Mouse (Mus musculus): ENCODE data around the gene Ttll5.

Ttll5 gene

GRCm38 (mm10) chr12:86010656-86011055, 186.2 kb downstream of the Ttll5 start:
- no peak for DNase-seq (ENCODE audit: low read depth, low spot score)

- no peak for DNase-seq (ENCODE audit: low read depth, low spot score)
Measured at GRCm38 (mm10) chr12:86012195-86012594, 187.7 kb downstream of the Ttll5 start.

GRCm38 (mm10) chr12:86014174-86014573, 189.7 kb downstream of the Ttll5 start:
- DNase-seq (ENCODE audit: low read depth, low spot score) = no peak

GRCm38 (mm10) chr12:86014621-86015020, 190.2 kb downstream of the Ttll5 start:
- no peak for DNase-seq (ENCODE audit: low read depth, low spot score)

GRCm38 (mm10) chr12:86015114-86015513, 190.7 kb downstream of the Ttll5 start:
- DNase-seq (ENCODE audit: low read depth, low spot score) = no peak

GRCm38 (mm10) chr12:86017360-86017759, 192.9 kb downstream of the Ttll5 start:
- DNase-seq (ENCODE audit: low read depth, low spot score) = no peak

GRCm38 (mm10) chr12:86021583-86021982, 197.1 kb downstream of the Ttll5 start:
- DNase-seq (ENCODE audit: low read depth, low spot score) = no peak

- no peak for DNase-seq (ENCODE audit: low read depth, low spot score)
Measured at GRCm38 (mm10) chr12:86022282-86022984, 198.0 kb downstream of the Ttll5 start.

GRCm38 (mm10) chr12:86023081-86023871, 198.8 kb downstream of the Ttll5 start:
- no peak for DNase-seq (ENCODE audit: low read depth, low spot score)

- no peak for DNase-seq (ENCODE audit: low read depth, low spot score)
Measured at GRCm38 (mm10) chr12:86024426-86024825, 200.0 kb downstream of the Ttll5 start.

GRCm38 (mm10) chr12:86025480-86025879, 201.0 kb downstream of the Ttll5 start:
- DNase-seq (ENCODE audit: low read depth, low spot score) = no peak

GRCm38 (mm10) chr12:86027000-86027399, 202.5 kb downstream of the Ttll5 start:
- DNase-seq (ENCODE audit: low read depth, low spot score) = no peak

- DNase-seq (ENCODE audit: low read depth, low spot score) = no peak
Measured at GRCm38 (mm10) chr12:86027747-86028146, 203.3 kb downstream of the Ttll5 start.

- no peak for DNase-seq (ENCODE audit: low read depth, low spot score)
Measured at GRCm38 (mm10) chr12:86030932-86031331, 206.5 kb downstream of the Ttll5 start.

GRCm38 (mm10) chr12:86035586-86035985, 211.1 kb downstream of the Ttll5 start:
- no peak for DNase-seq (ENCODE audit: low read depth, low spot score)

- no peak for DNase-seq (ENCODE audit: low read depth, low spot score)
Measured at GRCm38 (mm10) chr12:86036368-86037166, 212.1 kb downstream of the Ttll5 start.

GRCm38 (mm10) chr12:86037235-86037921, 212.9 kb downstream of the Ttll5 start:
- no peak for DNase-seq (ENCODE audit: low read depth, low spot score)

- DNase-seq (ENCODE audit: low read depth, low spot score) = no peak
Measured at GRCm38 (mm10) chr12:86039078-86039477, 214.6 kb downstream of the Ttll5 start.

GRCm38 (mm10) chr12:86039751-86040150, 215.3 kb downstream of the Ttll5 start:
- no peak for DNase-seq (ENCODE audit: low read depth, low spot score)

GRCm38 (mm10) chr12:86046141-86046540, 221.7 kb downstream of the Ttll5 start:
- DNase-seq (ENCODE audit: low read depth, low spot score) = no peak

GRCm38 (mm10) chr12:86046776-86047175, 222.3 kb downstream of the Ttll5 start:
- no peak for DNase-seq (ENCODE audit: low read depth, low spot score)

- DNase-seq (ENCODE audit: low read depth, low spot score) = no peak
Measured at GRCm38 (mm10) chr12:86047376-86047775, 222.9 kb downstream of the Ttll5 start.
